Mouse (Mus musculus): Measurements from ENCODE around the gene Fam213b. TPM values are rescaled to one million over a fixed set of nuclear protein-coding genes. Genes with fewer than 3 reads are reported as not detected.

The Fam213b gene
- total and polyA plus RNA-seq, 2 experiments from 2014 or later: 72.4 to 76.2 TPM

- ATAC-seq (ENCODE audit: insufficient read depth, low read depth) (no peak), DNase-seq (ENCODE audit: low spot score) (no peak)
- H3K4me2 ChIP-seq (ENCODE audit: low read depth, low read length): no peak overlapping the region
- no peak overlapping the region for H3K27ac ChIP-seq (ENCODE audit: low read depth)
- peaks cover 6% of the 10 kb centered on the region for H3K4me1 ChIP-seq (ENCODE audit: control insufficient read depth, insufficient read depth)
- no peaks in the 10 kb centered on the region for H3K36me3 ChIP-seq (replicated peaks; ENCODE audit: control insufficient read depth, insufficient read depth, low read length)
- peaks cover 50% of the 10 kb centered on the region for H3K27me3 ChIP-seq (ENCODE audit: control insufficient read depth, insufficient read depth, low read length)
- no peak overlapping the region for H3K9ac ChIP-seq (replicated peaks; ENCODE audit: low read depth, low read length)
- no peaks in the 10 kb centered on the region for H3K9me3 ChIP-seq (replicated peaks; ENCODE audit: control insufficient read depth, low read length)
- H3K4me3 ChIP-seq (ENCODE audit: low read depth, low read length): no peak overlapping the region
- no peak for TF ChIP-seq CTCF (IDR thresholded peaks at IDR 0.05; ENCODE audit: low read depth)
- no peak for TF ChIP-seq EP300 (IDR thresholded peaks at IDR 0.05; ENCODE audit: low read depth)
- WGBS: 77% methylated on average over 10 of the region's 10 CpGs
Observed at GRCm38 (mm10) chr4:154857366-154858240, 41.3 kb downstream of the Fam213b start.

DNA sequence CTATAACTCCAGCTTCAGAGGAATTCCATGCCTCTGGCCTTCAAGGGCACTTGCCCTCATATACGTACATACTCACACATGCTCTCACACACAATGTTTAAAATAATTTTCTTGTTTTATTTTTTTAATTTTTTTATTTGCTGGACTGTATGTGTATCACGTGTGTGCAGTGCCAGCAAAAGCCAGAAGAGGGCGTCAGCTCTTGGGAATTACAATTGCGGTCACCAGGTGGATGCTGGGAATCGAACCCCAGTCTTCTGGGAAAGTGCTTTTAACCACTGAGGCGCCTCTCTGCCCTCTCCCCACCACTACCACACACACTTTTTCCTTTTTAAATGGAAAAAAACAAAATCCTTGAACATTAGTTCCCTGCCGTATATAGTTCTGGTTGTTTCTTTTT is 42.1 kb downstream of the Fam213b start:
- TF ChIP-seq CTCF (IDR thresholded peaks at IDR 0.05; ENCODE audit: low read depth): no peak
- no peak for TF ChIP-seq EP300 (IDR thresholded peaks at IDR 0.05; ENCODE audit: low read depth)
- DNase-seq (ENCODE audit: low spot score): no peak
- Histone ChIP-seq H3K36me3 (replicated peaks; ENCODE audit: control insufficient read depth, insufficient read depth, low read length) (no peaks in the 10 kb centered on the region), H3K4me2 (ENCODE audit: low read depth, low read length) (peak overlapping the region; percentile 84; the same call in 1 of the 2 replicates), H3K27ac (ENCODE audit: low read depth) (no peak overlapping the region), H3K4me3 (ENCODE audit: low read depth, low read length) (no peak overlapping the region), H3K27me3 (ENCODE audit: control insufficient read depth, insufficient read depth, low read length) (peaks cover 50% of the 10 kb centered on the region), H3K4me1 (ENCODE audit: control insufficient read depth, insufficient read depth) (peaks cover 6% of the 10 kb centered on the region), H3K9ac (replicated peaks; ENCODE audit: low read depth, low read length) (no peak overlapping the region), H3K9me3 (replicated peaks; ENCODE audit: control insufficient read depth, low read length) (no peaks in the 10 kb centered on the region)
- WGBS: 86% methylated on average over 7 of the region's 7 CpGs
- no peak for ATAC-seq (ENCODE audit: insufficient read depth, low read depth)

GRCm38 (mm10) chr4:154856480-154856837 is 42.5 kb downstream of the Fam213b start:
- Histone ChIP-seq H3K4me1 (ENCODE audit: control insufficient read depth, insufficient read depth) (peaks cover 6% of the 10 kb centered on the region), H3K27me3 (ENCODE audit: control insufficient read depth, insufficient read depth, low read length) (peaks cover 50% of the 10 kb centered on the region), H3K4me3 (ENCODE audit: low read depth, low read length) (peak overlapping the region; percentile 55), H3K9ac (replicated peaks; ENCODE audit: low read depth, low read length) (no peak overlapping the region), H3K9me3 (replicated peaks; ENCODE audit: control insufficient read depth, low read length) (no peaks in the 10 kb centered on the region), H3K4me2 (ENCODE audit: low read depth, low read length) (peak overlapping the region; percentile 84), H3K27ac (ENCODE audit: low read depth) (no peak overlapping the region), H3K36me3 (replicated peaks; ENCODE audit: control insufficient read depth, insufficient read depth, low read length) (no peaks in the 10 kb centered on the region)
- DNase-seq (ENCODE audit: low spot score): no peak
- 19% methylated on average over 9 of the region's 9 CpGs for WGBS
- TF ChIP-seq EP300 (IDR thresholded peaks at IDR 0.05; ENCODE audit: low read depth) (no peak), CTCF (IDR thresholded peaks at IDR 0.05; ENCODE audit: low read depth) (no peak)
- no peak for ATAC-seq (ENCODE audit: insufficient read depth, low read depth)

- Histone ChIP-seq H3K36me3 (replicated peaks; ENCODE audit: control insufficient read depth, insufficient read depth, low read length) (no peaks in the 10 kb centered on the region), H3K4me2 (ENCODE audit: low read depth, low read length) (peak overlapping the region; percentile 84), H3K27me3 (ENCODE audit: control insufficient read depth, insufficient read depth, low read length) (peaks cover 50% of the 10 kb centered on the region), H3K4me3 (ENCODE audit: low read depth, low read length) (peak overlapping the region; percentile 55), H3K27ac (ENCODE audit: low read depth) (no peak overlapping the region), H3K9me3 (replicated peaks; ENCODE audit: control insufficient read depth, low read length) (no peaks in the 10 kb centered on the region), H3K9ac (replicated peaks; ENCODE audit: low read depth, low read length) (no peak overlapping the region), H3K4me1 (ENCODE audit: control insufficient read depth, insufficient read depth) (peaks cover 6% of the 10 kb centered on the region)
- peak; percentile 86 for ATAC-seq (ENCODE audit: insufficient read depth, low read depth)
- peak; percentile 52 for TF ChIP-seq CTCF (IDR thresholded peaks at IDR 0.05; ENCODE audit: low read depth)
- no peak for TF ChIP-seq EP300 (IDR thresholded peaks at IDR 0.05; ENCODE audit: low read depth)
- DNase-seq (ENCODE audit: low spot score): peak; percentile 23
- WGBS: under 1% methylated on average over 92 of the region's 110 CpGs
Observed at GRCm38 (mm10) chr4:154855721-154856479, 43.0 kb downstream of the Fam213b start.

DNA sequence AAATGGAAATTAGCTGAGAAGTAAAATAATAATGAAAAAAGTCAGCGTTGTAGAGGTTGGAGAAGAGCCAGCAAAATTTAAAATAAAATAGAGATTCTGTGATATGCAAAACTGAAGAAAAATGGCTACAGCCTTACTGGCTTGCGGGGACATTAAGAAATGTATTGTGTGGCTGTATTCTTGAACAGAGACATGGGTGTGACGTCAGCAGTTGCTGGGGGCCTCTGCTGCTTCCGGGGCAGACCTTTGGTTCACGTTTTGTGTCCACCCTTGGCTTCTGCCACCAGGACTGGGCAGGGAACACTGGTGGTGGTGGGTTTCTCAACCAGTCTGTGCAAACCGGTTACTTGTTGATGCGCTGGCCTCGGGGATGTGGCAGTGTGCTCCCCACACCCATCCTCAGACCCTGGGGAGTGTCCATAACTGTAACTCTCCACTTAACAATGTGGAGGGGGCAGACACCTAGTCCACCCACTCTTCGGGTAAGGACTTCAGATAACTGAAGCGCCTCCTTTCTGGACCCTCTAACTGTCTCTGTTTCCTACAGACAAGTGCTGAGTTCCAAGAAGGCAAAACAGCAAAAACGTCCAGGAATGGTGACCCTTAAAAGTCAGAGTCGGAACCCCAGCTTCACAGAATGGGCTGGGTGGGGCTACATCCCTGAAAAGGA is 44.1 kb downstream of the Fam213b start:
- ATAC-seq (ENCODE audit: insufficient read depth, low read depth) (no peak), DNase-seq (ENCODE audit: low spot score) (no peak)
- Histone ChIP-seq H3K4me3 (ENCODE audit: low read depth, low read length) (no peak overlapping the region), H3K9me3 (replicated peaks; ENCODE audit: control insufficient read depth, low read length) (no peaks in the 10 kb centered on the region), H3K27ac (ENCODE audit: low read depth) (no peak overlapping the region), H3K27me3 (ENCODE audit: control insufficient read depth, insufficient read depth, low read length) (peaks cover 50% of the 10 kb centered on the region), H3K4me2 (ENCODE audit: low read depth, low read length) (no peak overlapping the region), H3K4me1 (ENCODE audit: control insufficient read depth, insufficient read depth) (peaks cover 6% of the 10 kb centered on the region), H3K9ac (replicated peaks; ENCODE audit: low read depth, low read length) (no peak overlapping the region), H3K36me3 (replicated peaks; ENCODE audit: control insufficient read depth, insufficient read depth, low read length) (no peaks in the 10 kb centered on the region)
- 50% methylated on average over 12 of the region's 12 CpGs for WGBS
- TF ChIP-seq CTCF (IDR thresholded peaks at IDR 0.05; ENCODE audit: low read depth) (no peak), EP300 (IDR thresholded peaks at IDR 0.05; ENCODE audit: low read depth) (no peak)

Data from heart, postnatal 0 days (tissue).